In the genomic region with DNA sequence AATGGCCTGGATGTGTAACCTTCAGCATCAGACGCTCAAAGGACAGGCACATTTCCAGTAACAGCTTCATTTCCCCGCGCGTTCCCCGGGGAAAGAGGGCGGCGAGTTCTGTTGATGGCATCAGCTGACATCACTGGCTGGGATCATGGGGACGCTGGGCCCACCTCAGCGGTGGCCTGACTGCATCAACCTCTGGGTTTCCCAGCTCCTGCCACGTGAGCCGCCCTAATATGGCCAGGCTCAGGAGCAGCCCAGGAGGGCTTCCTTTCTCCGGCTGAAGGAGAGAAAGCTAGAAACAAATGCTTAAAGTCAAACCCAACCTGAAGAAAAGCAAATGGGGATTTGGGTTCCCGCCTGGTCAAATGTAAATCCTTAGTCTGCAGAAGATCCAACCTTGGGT, we compare ENCODE assay signal across 9 mouse cellular contexts. TPM values are rescaled to one million over a fixed set of nuclear protein-coding genes. Genes with fewer than 3 reads are reported as not detected.
DNase-seq lines count a peak whose midpoint lies in the region; ATAC-seq and TF ChIP-seq lines count a peak whose summit lies in the region.
"Had no signal": no experiment of that assay in that cellular context is flagged by ENCODE, and none has a peak within 500 bp of the region (broad histone marks: within the 10 kb centered on the region; RNA-seq: fewer than 3 reads in every experiment).

No protein-coding gene starts in this region.

- no peaks in the 10 kb centered on the region for H3K36me3 ChIP-seq in thymus, adult 2 months (ENCODE audit: control insufficient read depth, insufficient read depth, low read length)
- no peaks in the 10 kb centered on the region for H3K36me3 ChIP-seq in intestine, postnatal 0 days (ENCODE audit: control insufficient read depth, insufficient read depth)
- H3K36me3 ChIP-seq in liver, embryonic 16.5 days (ENCODE audit: control insufficient read depth, insufficient read depth) = no peaks in the 10 kb centered on the region

- no peak overlapping the region; the same call in 1 of the 2 replicates for H3K27ac ChIP-seq in thymus, adult 2 months (ENCODE audit: control insufficient read depth, insufficient read depth, low read length)
- no peak overlapping the region for H3K27ac ChIP-seq in intestine, postnatal 0 days (ENCODE audit: low read depth, low read length)
- H3K27ac ChIP-seq in liver, embryonic 16.5 days (ENCODE audit: low read length) = no peak overlapping the region

- no peak for TF ChIP-seq POLR2A in thymus, adult 2 months (IDR thresholded peaks at IDR 0.05; ENCODE audit: control insufficient read depth, extremely low read depth, insufficient read depth, low read length, poor library complexity)

- peak overlapping the region; percentile 59; the same call in 1 of the 2 replicates for H3K9ac ChIP-seq in intestine, postnatal 0 days (ENCODE audit: low read depth, low read length)
- H3K9ac ChIP-seq in liver, embryonic 16.5 days (ENCODE audit: low read depth, low read length) = no peak overlapping the region

- DNase-seq in thymus, adult 2 months = no peak
- no peak for DNase-seq in thymus, postnatal 0 days (ENCODE audit: low spot score)
- DNase-seq in embryo, embryonic 10.5 days (ENCODE audit: low spot score) = peak; percentile 75
- peak; percentile 31 to 57 for DNase-seq in heart, adult 18-20 months
- peak; percentile 40 for DNase-seq in right cerebral cortex, postnatal 25 days

- ATAC-seq in intestine, postnatal 0 days = no peak
- ATAC-seq in liver, embryonic 16.5 days (ENCODE audit: low read depth) = no peak
- no peak for ATAC-seq in erythroid progenitor cell, adult 5-6 weeks (replicated peaks; ENCODE audit: low FRiP score, poor library complexity, severe bottlenecking)

- no peak for TF ChIP-seq CTCF in thymus, adult 2 months (IDR thresholded peaks at IDR 0.05; ENCODE audit: borderline replicate concordance, control insufficient read depth, extremely low read depth, insufficient read depth, low read length, poor library complexity)
- TF ChIP-seq CTCF in intestine, postnatal 0 days (IDR thresholded peaks at IDR 0.05; ENCODE audit: low read depth) = no peak

- 89% methylated on average over 13 of the region's 13 CpGs for WGBS in thymus, adult 2 months
- 31% methylated on average over 13 of the region's 13 CpGs for WGBS in intestine, postnatal 0 days
- WGBS in liver, embryonic 16.5 days (ENCODE audit: insufficient replicate concordance) = 22% methylated on average over 13 of the region's 13 CpGs

- no peaks in the 10 kb centered on the region; the same call in 1 of the 2 replicates for H3K27me3 ChIP-seq in thymus, adult 2 months (ENCODE audit: control insufficient read depth, insufficient read depth, low read length)
- H3K27me3 ChIP-seq in intestine, postnatal 0 days (replicated peaks; ENCODE audit: control insufficient read depth, insufficient read depth, low read length) = no peaks in the 10 kb centered on the region; the same call in 1 of the 2 replicates
- peaks cover 26% of the 10 kb centered on the region for H3K27me3 ChIP-seq in liver, embryonic 16.5 days (ENCODE audit: control insufficient read depth, insufficient read depth, low read depth, low read length)
- H3K27me3 ChIP-seq: Patski had no signal

- H3K4me1 ChIP-seq in thymus, adult 2 months (replicated peaks; ENCODE audit: control insufficient read depth, insufficient read depth, low read length) = peaks cover 41% of the 10 kb centered on the region
- H3K4me1 ChIP-seq in intestine, postnatal 0 days (replicated peaks; ENCODE audit: control insufficient read depth, insufficient read depth, low read length) = 0 out of 2 replicates have a peak, but pooled peaks cover 5% of the 10 kb centered on the region
- no peaks in the 10 kb centered on the region; the same call in 1 of the 2 replicates for H3K4me1 ChIP-seq in liver, embryonic 16.5 days (ENCODE audit: control insufficient read depth, low read depth, low read length)

- no peaks in the 10 kb centered on the region for H3K9me3 ChIP-seq in intestine, postnatal 0 days (ENCODE audit: control insufficient read depth)
- H3K9me3 ChIP-seq in liver, embryonic 16.5 days (replicated peaks; ENCODE audit: control insufficient read depth, low read length) = no peaks in the 10 kb centered on the region

- peak overlapping the region; percentile 84 for H3K4me2 ChIP-seq in intestine, postnatal 0 days (replicated peaks; ENCODE audit: low read depth)
- peak overlapping the region; percentile 62 for H3K4me2 ChIP-seq in liver, embryonic 16.5 days (ENCODE audit: low read depth, low read length)

- H3K4me3 ChIP-seq in thymus, adult 2 months (ENCODE audit: control insufficient read depth, insufficient read depth, low read length) = peak overlapping the region; percentile 92; the same call in 1 of the 2 replicates
- peak overlapping the region; percentile 59 for H3K4me3 ChIP-seq in intestine, postnatal 0 days (ENCODE audit: low read depth, low read length)
- H3K4me3 ChIP-seq in liver, embryonic 16.5 days (ENCODE audit: low read depth, low read length) = peak overlapping the region; percentile 55; the same call in 1 of the 2 replicates

RNA-seq across cellular contexts. Expression of a gene that starts 0.5 kb away (rescaled TPM):
- polyA plus RNA-seq in thymus, adult 2 months (2012; rRNA removed) = 7.1 and 7.3 TPM in 2 replicates
- 16.0 and 16.4 TPM in 2 replicates for polyA plus RNA-seq in thymus, postnatal 0 days (2015; fragmentation: Nextera tagmentation; extraction: Ambion mirVana)
- 10 to 100 TPM; 21.0 to 25.9 TPM for total RNA-seq in heart, adult 18-20 months (2021)
- 15.4 and 16.7 TPM in 2 replicates for polyA plus RNA-seq in intestine, postnatal 0 days (2015; fragmentation: Nextera tagmentation; extraction: Ambion mirVana)
- polyA plus RNA-seq in liver, embryonic 16.5 days (2015; fragmentation: Nextera tagmentation; extraction: Ambion mirVana) = 4.6 and 4.9 TPM in 2 replicates
- total RNA-seq in erythroid progenitor cell, adult 5-6 weeks (2015; ENCODE audit: low replicate concordance) = 9.4 and 10.5 TPM in 2 replicates
- total RNA-seq in erythroid progenitor cell, adult 5-6 weeks (2017; ENCODE audit: low replicate concordance) = 6.3 and 9.5 TPM in 2 replicates

Comparison
In these comparisons a context has a peak if more than half of its experiments do, and no peak if none do; other contexts are left out.
1. DNase-seq: peak in embryo, embryonic 10.5 days (single experiment), heart, adult 18-20 months (2 of 2) and right cerebral cortex, postnatal 25 days (single experiment); none in thymus, adult 2 months (single experiment) and thymus, postnatal 0 days (single experiment).
2. Peak in every context shown above with its lines, with median percentiles within 50 percentile points of each other: H3K4me3 ChIP-seq.